Mouse (Mus musculus) kidney, embryonic 16.5 days (tissue): ENCODE measurements around the gene Zfp277. TPM values are rescaled to one million over a fixed set of nuclear protein-coding genes. Genes with fewer than 3 reads are reported as not detected.

Experiments used
- ATAC-seq: fragments of 200-750 bp; cut with Nextera tagmentation; 2 replicates; pipeline ENCODE4 v1.8.0; 2017; ENCODE audit warnings: moderate TSS enrichment; ENCODE audit not compliant: low FRiP score, low TSS enrichment
- H3K27ac ChIP-seq: fragments of 300-500 bp; sonication (generic); 2 replicates; pipeline ENCODE4 v1.5.1; 2014; ENCODE audit warnings: low read length
- H3K27me3 ChIP-seq: fragments of 300-500 bp; sonication (generic); 2 replicates; pipeline ENCODE4 v1.6.1; 2014; ENCODE audit warnings: low read length, control low read depth, mixed read lengths; ENCODE audit not compliant: insufficient read depth
- H3K36me3 ChIP-seq: fragments of 300-500 bp; sonication (generic); 2 replicates; pipeline ENCODE4 v1.6.1; 2014; ENCODE audit warnings: low read length, control low read depth, mixed read lengths; ENCODE audit not compliant: insufficient read depth
- H3K4me1 ChIP-seq: fragments of 300-500 bp; sonication (generic); 2 replicates; pipeline ENCODE4 v1.6.1; 2014; ENCODE audit warnings: low read length, control low read depth, mixed read lengths; ENCODE audit not compliant: insufficient read depth
- H3K4me2 ChIP-seq: fragments of 300-500 bp; sonication (generic); replicated peaks from 2 replicates; pipeline ENCODE4 v1.6.1; 2014; ENCODE audit warnings: low read depth, low read length
- H3K4me3 ChIP-seq: fragments of 300-500 bp; sonication (generic); 2 replicates; pipeline ENCODE4 v1.5.1; 2014; ENCODE audit warnings: mild to moderate bottlenecking, low read length
- H3K9ac ChIP-seq: fragments of 300-500 bp; sonication (generic); replicated peaks from 2 replicates; pipeline ENCODE4 v1.6.1; 2014; ENCODE audit warnings: low read length
- H3K9me3 ChIP-seq: fragments of 300-500 bp; sonication (generic); 2 replicates; pipeline ENCODE4 v1.6.1; 2016; ENCODE audit warnings: low read length, control low read depth
- WGBS: fragments of 180-500 bp; shearing (Covaris S2); extraction: QIAGEN DNeasy Blood & Tissue Kit; methylation state at CpG from one replicate; pipeline ENCODE4 v1.1.7; 2014; 5-methylcytosine and 5-hydroxymethylcytosine counted together
- polyA plus RNA-seq: library from polyadenylated mRNA; unstranded; fragments of >200 nt; fragmentation: Nextera tagmentation; extraction: Ambion mirVana; gene quantifications from 2 replicates; pipeline ENCODE4 v1.2.1, GENCODE M21; 2015

Zfp277 gene
- polyA plus RNA-seq, 1 experiment from 2014 or later, result 42.4 TPM

GRCm38 (mm10) chr12:40273339-40273738 lies 172.4 kb downstream of the Zfp277 start:
- Histone ChIP-seq H3K27me3 (no peaks in the 10 kb centered on the region), H3K4me3 (no peak overlapping the region), H3K27ac (no peak overlapping the region), H3K9me3 (no peaks in the 10 kb centered on the region), H3K9ac (no peak overlapping the region), H3K4me2 (no peak overlapping the region), H3K4me1 (no peaks in the 10 kb centered on the region), H3K36me3 (no peaks in the 10 kb centered on the region)
- 50% methylated on average over 4 of the region's 4 CpGs for WGBS
- ATAC-seq, result no peak

GRCm38 (mm10) chr12:40272710-40273109 lies 173.0 kb downstream of the Zfp277 start:
- Histone ChIP-seq H3K9me3 (no peaks in the 10 kb centered on the region), H3K27me3 (no peaks in the 10 kb centered on the region), H3K4me2 (no peak overlapping the region), H3K4me3 (no peak overlapping the region), H3K27ac (no peak overlapping the region), H3K36me3 (no peaks in the 10 kb centered on the region), H3K4me1 (no peaks in the 10 kb centered on the region), H3K9ac (no peak overlapping the region)
- WGBS, result 55% methylated on average over 4 of the region's 4 CpGs
- ATAC-seq, result no peak

GRCm38 (mm10) chr12:40268313-40268712 lies 177.4 kb downstream of the Zfp277 start:
- Histone ChIP-seq H3K4me1 (no peaks in the 10 kb centered on the region), H3K9ac (no peak overlapping the region), H3K27ac (no peak overlapping the region), H3K4me2 (no peak overlapping the region), H3K4me3 (no peak overlapping the region), H3K9me3 (no peaks in the 10 kb centered on the region), H3K36me3 (no peaks in the 10 kb centered on the region), H3K27me3 (no peaks in the 10 kb centered on the region)
- no peak for ATAC-seq
- 69% methylated on average over 2 of the region's 2 CpGs for WGBS

Other genes with a start within 250 kb of the Zfp277 start
- 0.21 and 0.23 TPM in 2 replicates for gene Lsmem1, start 246.4 kb downstream of the Zfp277 start, polyA plus RNA-seq
- 88.7 and 103 TPM in 2 replicates for gene Ifrd1, start 197.4 kb downstream of the Zfp277 start, polyA plus RNA-seq
- 13.3 and 18.4 TPM in 2 replicates for gene Dock4, start 50 bp upstream of the Zfp277 start, polyA plus RNA-seq